Mouse (Mus musculus) erythroblast, embryonic 14.5 days (primary cell): ENCODE results near the gene Ctrc. TPM values are rescaled to one million over a fixed set of nuclear protein-coding genes. Genes with fewer than 3 reads are reported as not detected.
"Not testable (repeated sequence)": the region's sequence is repeated elsewhere in the genome, so short reads cannot be mapped to it uniquely, and the experiment has no call there.

Experiments
- H3K27me3 ChIP-seq: 2 replicates; pipeline ENCODE4 v1.6.1; 2012; ENCODE audit warnings: inconsistent platforms; ENCODE audit not compliant: control insufficient read depth
- H3K36me3 ChIP-seq: 2 replicates; pipeline ENCODE4 v1.6.1; 2012; ENCODE audit warnings: mild to moderate bottlenecking, inconsistent platforms; ENCODE audit not compliant: control insufficient read depth
- H3K4me1 ChIP-seq: 2 replicates; pipeline ENCODE4 v1.6.1; 2012; ENCODE audit warnings: inconsistent platforms; ENCODE audit not compliant: control insufficient read depth
- H3K4me3 ChIP-seq: replicated peaks from 2 replicates; pipeline ENCODE3; 2012; ENCODE audit warnings: moderate library complexity, mild to moderate bottlenecking, inconsistent platforms
- H3K9me3 ChIP-seq: 2 replicates; pipeline ENCODE4 v1.6.1; 2012; ENCODE audit warnings: low read length, inconsistent platforms, mixed read lengths; ENCODE audit not compliant: control insufficient read depth
- GATA1 ChIP-seq: IDR thresholded peaks from 2 replicates; pipeline ENCODE4 v1.6.1; 2012; ENCODE audit warnings: low read length, inconsistent platforms, mixed read lengths
- TAL1 ChIP-seq: IDR thresholded peaks from 3 replicates; pipeline ENCODE4 v1.6.1; 2012; ENCODE audit warnings: low read length, inconsistent platforms, mixed read lengths
- polyA plus RNA-seq: library from polyadenylated mRNA; stranded (reverse); fragments of >175 nt; gene quantifications from 2 replicates; pipeline ENCODE4 v1.2.3, GENCODE M21; 2012

Ctrc gene
- polyA plus RNA-seq, 1 experiment, result not detected

GRCm38 (mm10) chr4:141787462-141787861 is 58.7 kb downstream of the Ctrc start:
- peaks cover 63% of the 10 kb centered on the region for H3K36me3 ChIP-seq

DNA sequence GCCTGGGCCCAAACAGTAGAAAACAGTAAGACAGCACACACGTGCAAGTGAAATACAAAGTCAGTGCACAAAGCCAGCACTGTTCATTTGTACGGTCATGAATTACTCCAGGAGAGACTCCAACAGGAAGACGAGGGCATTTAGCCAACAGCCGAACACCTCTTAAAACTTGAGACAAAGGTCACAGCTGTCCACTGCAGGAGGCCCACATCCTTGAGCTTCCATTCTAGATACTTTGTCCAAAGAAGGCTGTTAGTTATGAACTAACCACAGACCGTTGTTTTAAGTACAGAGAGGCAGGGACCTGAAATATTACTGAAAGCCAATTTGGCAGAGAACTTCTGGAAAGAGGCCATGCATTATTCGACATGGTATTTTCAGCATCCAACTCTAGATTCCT is 59.1 kb downstream of the Ctrc start:
- H3K4me3 ChIP-seq, result no peak overlapping the region
- TF ChIP-seq TAL1, result no peak
- no peak for TF ChIP-seq GATA1
- peaks cover 67% of the 10 kb centered on the region for H3K36me3 ChIP-seq
- H3K9me3 ChIP-seq, result no peaks in the 10 kb centered on the region
- peaks cover 38% of the 10 kb centered on the region for H3K4me1 ChIP-seq
- no peaks in the 10 kb centered on the region for H3K27me3 ChIP-seq

More at GRCm38 (mm10) chr4:141787462-141787861, 58.7 kb downstream of the Ctrc start:
- Histone ChIP-seq H3K9me3 (no peaks in the 10 kb centered on the region), H3K4me3 (no peak overlapping the region), H3K4me1 (peaks cover 42% of the 10 kb centered on the region), H3K27me3 (no peaks in the 10 kb centered on the region)
- TF ChIP-seq TAL1, result no peak
- TF ChIP-seq GATA1, result no peak

DNA sequence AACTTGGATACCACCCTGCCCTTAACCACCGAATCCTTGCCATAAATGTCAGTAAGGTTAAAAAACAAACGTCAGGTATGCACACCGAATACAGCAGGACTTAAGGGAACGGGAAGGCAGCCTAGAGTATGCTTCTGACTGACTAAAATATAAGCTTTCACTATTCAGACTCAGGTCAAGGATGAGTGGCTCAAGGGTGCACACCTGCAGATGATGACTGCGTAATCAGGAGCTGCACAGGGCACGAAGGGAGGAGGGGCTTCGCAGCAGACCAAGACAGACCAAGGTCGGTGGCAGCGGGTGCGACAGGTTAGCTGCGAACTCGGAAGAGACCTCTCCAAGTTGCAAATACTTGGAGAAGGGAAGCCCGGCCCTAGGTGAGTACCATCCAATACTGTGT is 60.0 kb downstream of the Ctrc start:
- peaks cover 76% of the 10 kb centered on the region for H3K36me3 ChIP-seq

GRCm38 (mm10) chr4:141784835-141785234 is 61.3 kb downstream of the Ctrc start:
- H3K9me3 ChIP-seq, result no peaks in the 10 kb centered on the region
- H3K4me3 ChIP-seq, result no peak overlapping the region
- H3K4me1 ChIP-seq, result peaks cover 19% of the 10 kb centered on the region
- TF ChIP-seq TAL1, result no peak
- no peak for TF ChIP-seq GATA1
- peaks cover 89% of the 10 kb centered on the region for H3K36me3 ChIP-seq
- H3K27me3 ChIP-seq, result no peaks in the 10 kb centered on the region

More for the DNA sequence above, 60.0 kb downstream of the Ctrc start:
- Histone ChIP-seq H3K27me3 (no peaks in the 10 kb centered on the region), H3K4me3 (no peak overlapping the region), H3K4me1 (peaks cover 29% of the 10 kb centered on the region), H3K9me3 (no peaks in the 10 kb centered on the region)
- TF ChIP-seq TAL1 (no peak), GATA1 (no peak)

DNA sequence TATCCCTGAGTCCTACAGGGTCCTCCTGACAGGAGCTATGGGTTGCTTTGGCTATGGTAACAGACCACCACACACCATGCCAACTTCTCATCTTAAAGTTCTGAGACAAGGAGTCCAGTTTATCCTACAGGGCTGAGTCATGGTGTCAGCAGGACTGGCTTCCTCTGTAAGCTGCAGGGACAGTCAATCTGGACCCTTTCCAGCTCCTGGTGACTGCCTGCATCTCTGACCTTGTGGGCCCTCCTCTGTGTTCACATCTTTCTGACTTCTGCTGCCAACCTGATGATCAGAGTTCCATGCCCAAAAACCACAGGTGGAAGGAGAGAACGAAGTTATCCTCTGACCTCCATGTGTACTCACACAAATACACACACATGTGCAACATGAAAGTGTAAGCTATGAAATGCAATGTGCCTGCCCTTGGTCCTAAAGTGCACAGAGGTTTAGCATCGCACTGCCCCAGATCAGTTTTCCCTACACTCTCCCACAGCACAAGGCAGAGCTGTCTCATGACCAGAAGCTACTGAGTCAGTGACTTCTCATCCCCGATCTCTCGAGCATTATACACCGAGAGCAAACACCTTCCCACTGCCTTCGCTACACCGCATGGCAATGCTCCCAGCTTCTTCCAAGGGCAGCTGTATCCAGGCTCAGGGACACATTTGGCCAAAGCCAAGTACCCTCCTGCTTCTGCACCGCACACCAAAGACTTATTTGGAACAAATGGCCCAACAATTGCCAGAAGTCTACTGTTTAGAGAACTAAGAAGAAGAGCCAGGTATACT is 64.8 kb downstream of the Ctrc start:
- no peaks in the 10 kb centered on the region for H3K27me3 ChIP-seq
- no peaks in the 10 kb centered on the region for H3K9me3 ChIP-seq
- H3K4me1 ChIP-seq, result peaks cover 13% of the 10 kb centered on the region
- H3K4me3 ChIP-seq, result no peak overlapping the region
- H3K36me3 ChIP-seq, result peaks cover 96% of the 10 kb centered on the region
- TF ChIP-seq TAL1 (no peak), GATA1 (no peak)

GRCm38 (mm10) chr4:141779828-141780227 is 66.3 kb downstream of the Ctrc start:
- peaks cover 96% of the 10 kb centered on the region for H3K36me3 ChIP-seq

GRCm38 (mm10) chr4:141773019-141773418 is 73.1 kb downstream of the Ctrc start:
- H3K36me3 ChIP-seq, result peaks cover 96% of the 10 kb centered on the region
- H3K27me3 ChIP-seq, H3K9me3 ChIP-seq: not testable (repeated sequence)

More at GRCm38 (mm10) chr4:141779828-141780227, 66.3 kb downstream of the Ctrc start:
- TF ChIP-seq GATA1, result no peak
- TF ChIP-seq TAL1, result no peak
- Histone ChIP-seq H3K9me3 (no peaks in the 10 kb centered on the region), H3K4me3 (no peak overlapping the region), H3K27me3 (no peaks in the 10 kb centered on the region), H3K4me1 (peaks cover 12% of the 10 kb centered on the region)

DNA sequence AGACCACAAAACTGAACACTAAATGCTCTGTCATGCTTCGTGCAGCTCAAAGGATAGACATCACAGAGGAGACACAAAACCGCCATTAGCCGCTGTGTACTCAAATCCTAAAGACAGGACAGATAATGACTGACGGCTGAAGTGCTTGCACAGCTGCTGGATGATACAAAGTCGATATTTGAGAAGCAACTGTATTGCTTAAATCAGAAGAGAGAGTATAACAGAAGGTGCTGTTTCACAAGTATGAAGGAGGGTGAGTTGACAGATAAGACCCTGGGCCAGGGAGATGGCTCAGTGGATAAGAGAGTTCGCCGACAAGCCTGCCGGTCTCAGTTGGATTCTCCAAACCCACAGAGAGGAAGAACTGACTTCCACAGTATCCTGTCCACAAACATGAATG is 74.3 kb downstream of the Ctrc start:
- Histone ChIP-seq H3K9me3 (no peaks in the 10 kb centered on the region), H3K4me1 (peaks cover 59% of the 10 kb centered on the region), H3K36me3 (peaks cover 98% of the 10 kb centered on the region), H3K27me3 (no peaks in the 10 kb centered on the region), H3K4me3 (no peak overlapping the region)
- TF ChIP-seq GATA1 (no peak), TAL1 (no peak)

More at GRCm38 (mm10) chr4:141773019-141773418, 73.1 kb downstream of the Ctrc start:
- peaks cover 47% of the 10 kb centered on the region for H3K4me1 ChIP-seq
- not testable (repeated sequence) for H3K4me3 ChIP-seq

GRCm38 (mm10) chr4:141769501-141770160 is 76.5 kb downstream of the Ctrc start:
- Histone ChIP-seq H3K4me1 (peaks cover 66% of the 10 kb centered on the region), H3K9me3 (no peaks in the 10 kb centered on the region), H3K4me3 (no peak overlapping the region), H3K36me3 (peaks cover 84% of the 10 kb centered on the region), H3K27me3 (no peaks in the 10 kb centered on the region)
- no peak for TF ChIP-seq TAL1
- TF ChIP-seq GATA1, result no peak
